Mouse (Mus musculus): Measurements from ENCODE around the gene Lrba. TPM values are rescaled to one million over a fixed set of nuclear protein-coding genes. Genes with fewer than 3 reads are reported as not detected.

The Lrba gene
- polyA plus RNA-seq, 1 experiment from 2014 or later: 4.1 TPM

DNA sequence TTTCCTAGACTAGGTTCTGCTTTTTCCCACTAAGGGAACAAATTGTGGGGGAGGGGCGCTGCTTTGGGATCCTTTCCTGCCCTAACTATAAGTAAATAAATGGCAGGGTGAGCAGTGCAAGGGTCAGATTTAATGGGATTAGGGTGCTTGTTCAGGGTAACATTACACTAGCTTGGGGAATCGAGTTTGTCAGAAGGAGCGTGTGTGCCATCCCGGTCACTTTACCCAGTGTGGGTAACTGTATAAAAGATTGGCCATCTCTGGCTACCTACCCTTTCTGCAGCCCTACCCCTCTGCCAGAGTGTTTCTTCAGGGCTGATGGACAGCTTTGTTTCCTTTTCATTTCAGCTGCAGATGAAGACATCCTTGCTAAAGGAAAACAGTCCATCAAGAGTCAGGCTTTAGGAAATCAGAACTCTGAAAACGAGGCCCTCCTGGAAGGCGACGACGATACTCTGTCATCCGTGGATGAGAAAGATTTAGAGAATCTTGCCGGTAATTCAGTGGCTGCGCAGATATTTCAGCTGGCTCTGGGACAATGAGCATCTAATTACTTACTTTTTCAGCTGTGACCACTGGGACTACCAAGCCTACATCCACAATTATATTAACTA is 315.2 kb downstream of the Lrba start:
- H3K4me1 ChIP-seq (ENCODE audit: control insufficient read depth, insufficient read depth, low read length): peaks cover 7% of the 10 kb centered on the region; the same call in 1 of the 2 replicates
- H3K9me3 ChIP-seq (replicated peaks; ENCODE audit: control insufficient read depth, low read length): no peaks in the 10 kb centered on the region
- no peak overlapping the region for H3K9ac ChIP-seq (ENCODE audit: low read depth, low read length)
- no peaks in the 10 kb centered on the region for H3K36me3 ChIP-seq (ENCODE audit: control insufficient read depth, insufficient read depth, low read length)
- 54% methylated on average over 11 of the region's 11 CpGs for WGBS (ENCODE audit: insufficient replicate concordance)
- H3K4me2 ChIP-seq: no peak overlapping the region
- no peak overlapping the region for H3K4me3 ChIP-seq (ENCODE audit: low read depth, low read length)
- ATAC-seq (replicated peaks; ENCODE audit: insufficient number of reproducible peaks, low FRiP score, low TSS enrichment): no peak
- no peak overlapping the region for H3K27ac ChIP-seq (ENCODE audit: low read depth, low read length)
- H3K27me3 ChIP-seq (ENCODE audit: control insufficient read depth, insufficient read depth, low read length): no peaks in the 10 kb centered on the region

DNA sequence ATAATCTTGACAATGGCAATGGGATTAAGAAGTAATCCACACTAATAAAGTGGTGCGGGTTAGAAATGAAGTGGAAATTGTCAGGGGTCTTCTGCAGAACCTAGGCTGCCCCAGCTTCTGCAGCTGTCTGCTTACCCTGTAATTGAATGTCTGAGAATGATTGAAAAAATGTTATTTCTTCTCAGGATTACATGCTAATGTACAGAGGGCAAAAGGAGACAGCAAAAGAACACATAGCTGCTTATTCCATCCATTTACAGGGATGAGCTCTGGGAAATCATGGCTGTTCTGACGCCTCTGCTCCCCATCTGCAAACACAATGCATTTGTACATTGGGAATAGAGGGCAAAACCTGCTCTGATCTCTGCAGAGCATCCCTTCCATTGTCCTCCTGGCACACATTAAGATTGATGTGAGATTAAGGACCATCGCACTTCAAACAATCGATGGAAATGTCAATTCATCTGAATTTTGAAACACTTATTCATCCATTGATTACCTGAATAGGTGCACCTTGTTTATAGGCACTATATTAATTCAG is 316.7 kb downstream of the Lrba start:
- H3K9ac ChIP-seq (ENCODE audit: low read depth, low read length): no peak overlapping the region
- peaks cover 7% of the 10 kb centered on the region; the same call in 1 of the 2 replicates for H3K4me1 ChIP-seq (ENCODE audit: control insufficient read depth, insufficient read depth, low read length)
- WGBS (ENCODE audit: insufficient replicate concordance): 77% methylated on average over 4 of the region's 4 CpGs
- no peaks in the 10 kb centered on the region for H3K27me3 ChIP-seq (ENCODE audit: control insufficient read depth, insufficient read depth, low read length)
- no peaks in the 10 kb centered on the region for H3K9me3 ChIP-seq (replicated peaks; ENCODE audit: control insufficient read depth, low read length)
- H3K36me3 ChIP-seq (ENCODE audit: control insufficient read depth, insufficient read depth, low read length): no peaks in the 10 kb centered on the region
- no peak overlapping the region for H3K4me3 ChIP-seq (ENCODE audit: low read depth, low read length)
- H3K4me2 ChIP-seq: no peak overlapping the region
- no peak overlapping the region for H3K27ac ChIP-seq (ENCODE audit: low read depth, low read length)
- no peak for ATAC-seq (replicated peaks; ENCODE audit: insufficient number of reproducible peaks, low FRiP score, low TSS enrichment)

DNA sequence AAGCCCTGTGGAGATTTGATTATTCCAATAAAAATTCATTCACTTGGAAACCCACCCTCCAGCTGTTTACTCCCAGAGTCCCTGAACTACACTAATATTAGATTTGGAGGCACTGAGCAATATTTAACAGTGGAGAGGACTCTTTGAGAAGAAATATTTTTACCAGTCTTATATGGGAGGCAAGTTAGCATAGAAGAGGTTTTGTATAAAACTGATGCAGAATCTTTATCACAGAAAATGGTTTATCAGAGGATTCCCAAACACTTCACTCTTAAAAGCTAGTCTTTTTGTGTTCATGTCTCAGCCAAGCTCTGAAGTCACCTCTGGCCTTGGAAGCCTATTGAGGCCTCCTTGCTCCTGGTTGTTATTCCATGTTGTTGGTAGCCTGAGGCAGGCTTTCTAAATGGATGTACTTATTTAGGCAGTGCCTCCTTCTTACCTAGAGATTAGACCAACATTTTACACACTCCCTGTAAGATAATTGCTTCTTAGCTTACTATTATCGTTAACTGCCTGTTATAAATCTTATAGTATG is 317.4 kb downstream of the Lrba start:
- H3K27me3 ChIP-seq (ENCODE audit: control insufficient read depth, insufficient read depth, low read length): peaks cover 3% of the 10 kb centered on the region
- no peaks in the 10 kb centered on the region for H3K9me3 ChIP-seq (replicated peaks; ENCODE audit: control insufficient read depth, low read length)
- no peak overlapping the region for H3K4me3 ChIP-seq (ENCODE audit: low read depth, low read length)
- no peaks in the 10 kb centered on the region for H3K36me3 ChIP-seq (ENCODE audit: control insufficient read depth, insufficient read depth, low read length)
- no peak overlapping the region for H3K27ac ChIP-seq (ENCODE audit: low read depth, low read length)
- no peak overlapping the region for H3K9ac ChIP-seq (ENCODE audit: low read depth, low read length)
- H3K4me2 ChIP-seq: no peak overlapping the region
- peaks cover 7% of the 10 kb centered on the region; the same call in 1 of the 2 replicates for H3K4me1 ChIP-seq (ENCODE audit: control insufficient read depth, insufficient read depth, low read length)
- ATAC-seq (replicated peaks; ENCODE audit: insufficient number of reproducible peaks, low FRiP score, low TSS enrichment): no peak
- WGBS (ENCODE audit: insufficient replicate concordance): 84% methylated on average over 1 of the region's 1 CpGs

DNA sequence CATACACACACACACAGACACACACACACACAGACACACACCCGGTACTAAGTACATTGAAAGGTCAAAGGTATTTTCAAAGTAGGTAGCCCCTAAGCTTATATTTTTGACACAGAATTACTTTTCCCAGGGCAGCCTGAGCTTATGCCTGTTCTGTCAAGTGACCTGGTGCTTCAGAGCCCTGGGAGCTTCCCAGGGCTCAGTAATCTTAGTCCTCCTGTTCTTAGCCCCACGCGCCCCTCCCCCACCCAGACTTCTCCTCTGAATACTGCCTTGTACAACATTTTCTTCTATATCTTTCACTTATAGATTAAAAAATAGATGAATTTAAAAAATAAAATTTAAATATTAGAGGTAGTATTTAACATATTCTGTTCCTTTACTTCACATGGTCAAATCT is 320.3 kb downstream of the Lrba start:
- Histone ChIP-seq H3K27ac (ENCODE audit: low read depth, low read length) (no peak overlapping the region), H3K4me1 (ENCODE audit: control insufficient read depth, insufficient read depth, low read length) (no peaks in the 10 kb centered on the region; the same call in 1 of the 2 replicates), H3K9ac (ENCODE audit: low read depth, low read length) (0 out of 2 replicates have a peak overlapping the region, but pooled peaks have one; percentile 43), H3K36me3 (ENCODE audit: control insufficient read depth, insufficient read depth, low read length) (no peaks in the 10 kb centered on the region), H3K9me3 (replicated peaks; ENCODE audit: control insufficient read depth, low read length) (no peaks in the 10 kb centered on the region), H3K4me3 (ENCODE audit: low read depth, low read length) (peak overlapping the region; percentile 25), H3K4me2 (peak overlapping the region; percentile 27), H3K27me3 (ENCODE audit: control insufficient read depth, insufficient read depth, low read length) (peaks cover 6% of the 10 kb centered on the region)
- 33% methylated on average over 3 of the region's 3 CpGs for WGBS (ENCODE audit: insufficient replicate concordance)
- no peak for ATAC-seq (replicated peaks; ENCODE audit: insufficient number of reproducible peaks, low FRiP score, low TSS enrichment)

DNA sequence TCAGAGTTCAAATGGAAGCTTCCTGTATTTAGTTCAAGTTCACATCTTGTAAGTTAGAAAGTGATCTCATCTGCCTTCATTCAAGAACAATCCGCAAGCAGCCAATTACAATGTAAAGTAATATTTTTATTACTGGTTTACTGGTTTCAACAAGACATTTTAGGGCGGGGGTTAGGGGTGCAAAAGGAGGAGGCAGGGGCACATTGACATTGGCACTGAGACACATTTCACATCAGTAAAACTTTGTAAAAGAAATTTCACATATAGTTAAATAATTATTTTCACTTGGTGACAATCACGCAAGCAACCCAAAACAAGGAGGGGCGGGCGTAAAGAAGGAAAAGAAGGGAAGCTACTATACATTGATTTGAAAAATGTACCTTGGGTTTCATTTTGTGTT is 321.5 kb downstream of the Lrba start:
- peak overlapping the region; percentile 81 for H3K9ac ChIP-seq (ENCODE audit: low read depth, low read length)
- H3K27me3 ChIP-seq (ENCODE audit: control insufficient read depth, insufficient read depth, low read length): peaks cover 11% of the 10 kb centered on the region
- WGBS (ENCODE audit: insufficient replicate concordance): 22% methylated on average over 5 of the region's 5 CpGs
- H3K4me3 ChIP-seq (ENCODE audit: low read depth, low read length): peak overlapping the region; percentile 64
- H3K4me2 ChIP-seq: peak overlapping the region; percentile 90
- no peaks in the 10 kb centered on the region for H3K9me3 ChIP-seq (replicated peaks; ENCODE audit: control insufficient read depth, low read length)
- peaks cover 4% of the 10 kb centered on the region; the same call in 1 of the 2 replicates for H3K4me1 ChIP-seq (ENCODE audit: control insufficient read depth, insufficient read depth, low read length)
- no peak overlapping the region for H3K27ac ChIP-seq (ENCODE audit: low read depth, low read length)
- no peak for ATAC-seq (replicated peaks; ENCODE audit: insufficient number of reproducible peaks, low FRiP score, low TSS enrichment)
- H3K36me3 ChIP-seq (ENCODE audit: control insufficient read depth, insufficient read depth, low read length): no peaks in the 10 kb centered on the region

DNA sequence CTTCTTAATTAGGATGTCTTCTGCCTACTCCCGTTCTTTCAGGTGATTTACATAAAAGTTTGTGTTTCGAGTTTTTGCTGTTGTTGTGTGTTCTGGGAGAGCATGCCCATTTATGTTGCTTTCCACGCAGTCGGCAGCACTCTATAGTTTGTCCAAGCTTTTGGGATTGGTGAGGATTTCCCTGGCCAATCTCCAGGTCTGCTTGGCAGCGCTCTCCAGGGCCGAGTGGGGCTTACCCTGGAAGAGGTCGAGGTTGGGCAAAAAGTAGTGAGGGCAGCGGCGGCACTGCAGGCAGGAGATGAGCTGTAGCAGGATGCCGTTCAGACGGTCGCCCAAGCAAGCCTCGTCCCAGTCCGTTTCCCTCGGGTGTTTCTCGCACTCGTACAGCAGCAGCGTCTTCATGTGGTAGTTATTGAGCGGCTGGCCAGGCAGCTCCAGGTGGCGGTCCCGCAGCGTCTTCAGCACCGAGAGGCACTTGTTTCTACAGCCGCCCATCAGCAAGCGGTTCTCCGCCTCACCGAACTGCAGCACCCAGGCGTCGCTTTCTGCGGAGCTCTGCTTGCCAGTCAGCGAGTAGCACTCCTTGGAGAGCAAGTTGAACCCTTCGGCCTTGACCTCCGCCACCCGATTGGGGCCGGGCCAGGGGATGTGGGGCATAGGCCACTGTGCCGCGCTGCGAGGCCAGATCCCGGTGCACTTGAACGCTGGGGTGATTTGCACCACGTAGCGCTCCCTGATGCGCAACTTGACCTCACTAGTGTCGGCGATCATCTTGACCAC is 322.2 kb downstream of the Lrba start:
- under 1% methylated on average over 45 of the region's 45 CpGs for whole genome bisulfite sequencing (ENCODE audit: insufficient replicate concordance)
- H3K4me1 ChIP-seq (ENCODE audit: control insufficient read depth, insufficient read depth, low read length): peaks cover 8% of the 10 kb centered on the region
- peak overlapping the region; percentile 90 for H3K4me2 ChIP-seq
- H3K4me3 ChIP-seq (ENCODE audit: low read depth, low read length): peak overlapping the region; percentile 64
- no peaks in the 10 kb centered on the region for H3K36me3 ChIP-seq (ENCODE audit: control insufficient read depth, insufficient read depth, low read length)
- H3K27ac ChIP-seq (ENCODE audit: low read depth, low read length): peak overlapping the region; percentile 70
- H3K27me3 ChIP-seq (ENCODE audit: control insufficient read depth, insufficient read depth, low read length): peaks cover 11% of the 10 kb centered on the region
- H3K9me3 ChIP-seq (replicated peaks; ENCODE audit: control insufficient read depth, low read length): no peaks in the 10 kb centered on the region
- H3K9ac ChIP-seq (ENCODE audit: low read depth, low read length): peak overlapping the region; percentile 81
- 0 out of 2 replicates have a peak, but pooled peaks have one; percentile 32 for ATAC-seq (replicated peaks; ENCODE audit: insufficient number of reproducible peaks, low FRiP score, low TSS enrichment)

DNA sequence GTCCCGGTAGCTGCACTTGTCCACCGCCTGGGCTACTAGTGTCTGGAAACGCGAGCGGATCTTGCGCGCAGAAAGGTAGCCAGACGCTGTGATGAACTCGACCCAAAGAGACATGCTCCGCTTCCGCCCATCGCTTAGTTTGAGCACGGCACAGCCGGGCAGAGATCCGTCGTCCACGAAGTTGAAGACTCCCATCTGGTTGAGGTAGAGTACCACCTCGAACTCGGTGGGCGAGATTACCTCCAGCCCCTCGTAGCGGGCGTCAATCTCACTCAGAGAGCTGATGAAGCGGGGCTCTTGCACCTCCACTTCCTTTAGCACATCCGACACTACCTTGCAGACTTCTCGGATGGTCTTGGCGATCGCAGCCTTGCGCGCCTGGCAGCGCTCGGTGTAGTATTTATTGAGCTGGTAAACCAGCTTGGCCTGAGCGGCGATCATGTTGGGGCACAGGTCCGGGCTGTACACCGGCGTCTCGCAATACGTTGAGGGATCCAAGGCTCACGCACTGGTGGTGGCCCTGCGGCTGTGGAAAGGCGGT is 322.8 kb downstream of the Lrba start:
- peaks cover 8% of the 10 kb centered on the region for H3K4me1 ChIP-seq (ENCODE audit: control insufficient read depth, insufficient read depth, low read length)
- H3K27ac ChIP-seq (ENCODE audit: low read depth, low read length): peak overlapping the region; percentile 70
- H3K9me3 ChIP-seq (replicated peaks; ENCODE audit: control insufficient read depth, low read length): no peaks in the 10 kb centered on the region
- under 1% methylated on average over 42 of the region's 42 CpGs for WGBS (ENCODE audit: insufficient replicate concordance)
- peak overlapping the region; percentile 64 for H3K4me3 ChIP-seq (ENCODE audit: low read depth, low read length)
- peak overlapping the region; percentile 81 for H3K9ac ChIP-seq (ENCODE audit: low read depth, low read length)
- H3K27me3 ChIP-seq (ENCODE audit: control insufficient read depth, insufficient read depth, low read length): peaks cover 11% of the 10 kb centered on the region
- ATAC-seq (replicated peaks; ENCODE audit: insufficient number of reproducible peaks, low FRiP score, low TSS enrichment): 0 out of 2 replicates have a peak, but pooled peaks have one; percentile 2
- peak overlapping the region; percentile 90 for H3K4me2 ChIP-seq
- no peaks in the 10 kb centered on the region for H3K36me3 ChIP-seq (ENCODE audit: control insufficient read depth, insufficient read depth, low read length)

Data from heart, embryonic 11.5 days (tissue).